Mouse (Mus musculus) colon, adult 2 months (tissue): ENCODE measurements around the gene Cherp. TPM values are rescaled to one million over a fixed set of nuclear protein-coding genes. Genes with fewer than 3 reads are reported as not detected.

Experiments used
- polyA plus RNA-seq: library from polyadenylated mRNA; depleted of rRNA; stranded (reverse); fragments of >200 nt; gene quantifications from 2 replicates; pipeline ENCODE4 v1.2.3, GENCODE M21; 2012; rRNA removed

Cherp gene
- 33.3 and 44.0 TPM in 2 replicates for polyA plus RNA-seq

DNA sequence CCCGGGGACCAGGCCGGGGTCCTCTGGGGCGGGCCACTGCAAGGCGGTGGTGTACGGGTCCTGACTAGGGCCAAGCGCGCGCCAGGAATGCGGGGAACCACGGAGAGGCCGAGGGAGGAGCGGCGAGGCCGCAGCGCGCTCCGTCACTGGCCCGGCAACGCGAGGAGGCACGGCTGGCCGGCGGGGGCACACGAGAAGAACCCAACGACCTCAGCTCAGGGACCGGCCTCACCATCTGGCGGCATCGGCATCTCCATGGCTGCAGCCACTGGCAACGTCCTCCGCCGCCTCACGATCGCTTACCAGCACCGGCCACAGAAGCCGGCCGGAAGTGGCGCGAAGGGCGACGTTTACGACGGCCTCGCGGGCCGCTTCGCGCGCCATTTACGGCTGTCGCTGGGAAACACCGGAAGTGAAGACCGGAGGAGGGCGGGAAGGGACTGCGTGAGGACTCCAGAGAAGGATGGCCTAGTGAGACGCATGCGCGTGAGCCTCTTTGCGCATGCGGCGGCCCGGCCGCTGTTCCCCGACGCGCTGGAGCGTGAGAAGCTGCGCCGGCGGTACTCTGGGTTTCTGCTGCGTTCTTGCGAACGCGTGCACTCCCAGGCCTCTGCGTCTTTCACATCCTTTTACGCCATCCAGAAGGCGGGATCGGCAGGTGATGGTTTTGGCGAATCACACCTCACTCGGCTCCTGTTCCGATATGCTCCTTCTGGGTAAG lies at the start of gene Cherp:
Cherp (minus strand) TSS at position 401 of the 721 bp plus-strand sequence.

DNA sequence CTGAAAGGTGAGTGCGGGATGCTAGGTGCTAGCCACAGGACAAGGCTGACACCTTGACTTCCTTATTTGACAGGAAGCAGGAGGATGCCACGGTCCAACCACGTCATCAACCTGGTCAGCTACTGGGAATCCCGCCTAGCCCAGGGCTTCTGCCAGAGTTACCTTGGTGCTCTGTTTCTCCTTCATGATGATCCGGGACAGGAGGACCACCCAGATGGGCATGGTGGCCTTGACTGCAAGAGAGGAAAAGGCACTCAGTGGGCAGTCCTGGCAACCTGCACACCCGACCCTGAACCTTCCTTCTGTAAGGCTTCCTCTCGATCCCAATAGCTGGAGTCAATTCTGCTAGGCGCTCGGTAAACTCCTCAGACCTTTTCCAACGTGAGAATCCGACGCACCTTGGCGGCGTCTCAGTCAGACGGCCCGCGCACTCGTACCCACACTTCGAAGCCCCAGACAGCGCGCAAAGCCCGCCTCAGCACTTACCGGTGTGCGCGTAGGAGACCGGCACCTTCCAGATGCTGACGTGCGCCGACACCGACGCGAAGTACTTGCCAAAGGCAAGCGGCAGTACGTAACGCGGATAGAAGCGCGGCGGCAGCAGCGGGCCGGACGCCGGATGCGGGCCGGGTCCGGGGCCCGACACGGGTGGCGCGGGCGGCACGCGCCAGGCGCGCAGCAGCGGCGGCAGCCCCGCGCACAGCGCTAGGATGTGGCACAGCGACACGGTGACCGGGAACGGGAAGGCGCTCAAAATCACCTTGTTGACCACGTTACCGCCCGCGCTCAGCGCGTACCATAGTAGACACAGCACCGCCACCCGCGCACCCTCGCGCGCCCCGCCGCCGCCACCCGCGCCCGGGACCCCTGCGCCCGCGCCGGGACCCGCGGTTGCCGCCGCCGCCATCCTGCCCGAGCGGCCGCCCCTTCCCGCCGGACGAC lies 16.9 kb upstream of the Cherp start, which contains the start of gene Slc35e1:
Slc35e1 (minus strand) TSS at position 935 of the 942 bp plus-strand sequence.

DNA sequence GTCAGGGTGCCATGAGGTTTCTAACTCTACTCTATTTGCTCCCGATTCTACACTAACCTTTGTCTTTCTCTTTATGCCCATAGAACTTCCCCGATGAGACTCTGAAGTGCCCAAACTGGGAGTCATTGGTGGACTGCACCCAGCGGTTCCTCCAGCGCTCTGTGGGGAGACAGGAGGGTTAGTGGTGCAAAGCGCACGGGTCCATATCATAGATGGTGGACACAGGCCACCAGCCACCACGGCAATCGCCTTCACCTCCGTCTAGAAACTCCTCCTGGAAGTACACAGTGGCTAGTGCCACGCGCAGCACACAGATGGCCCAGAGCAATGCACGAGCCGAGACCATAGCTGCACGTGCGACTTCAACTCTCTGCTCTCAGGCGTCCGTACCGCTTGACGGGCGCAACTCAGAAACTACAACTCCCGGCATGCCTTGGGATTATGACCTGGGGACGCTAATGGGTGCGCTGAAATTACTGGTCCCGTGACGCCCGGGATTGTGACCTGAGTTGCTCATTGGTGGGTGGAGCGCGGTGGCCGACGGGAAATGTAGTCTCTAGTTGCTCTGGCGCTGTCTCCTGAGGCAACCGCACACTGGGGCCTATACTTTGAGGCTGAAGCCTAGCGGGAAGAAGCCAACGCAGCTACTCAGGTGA lies 31.6 kb downstream of the Cherp start, which contains the start of the genes Calr3 and 1700030K09Rik:
Calr3 (minus strand) TSS at position 533 of the 656 bp plus-strand sequence.
1700030K09Rik (plus strand) TSS at position 543 of the 656 bp plus-strand sequence.

DNA sequence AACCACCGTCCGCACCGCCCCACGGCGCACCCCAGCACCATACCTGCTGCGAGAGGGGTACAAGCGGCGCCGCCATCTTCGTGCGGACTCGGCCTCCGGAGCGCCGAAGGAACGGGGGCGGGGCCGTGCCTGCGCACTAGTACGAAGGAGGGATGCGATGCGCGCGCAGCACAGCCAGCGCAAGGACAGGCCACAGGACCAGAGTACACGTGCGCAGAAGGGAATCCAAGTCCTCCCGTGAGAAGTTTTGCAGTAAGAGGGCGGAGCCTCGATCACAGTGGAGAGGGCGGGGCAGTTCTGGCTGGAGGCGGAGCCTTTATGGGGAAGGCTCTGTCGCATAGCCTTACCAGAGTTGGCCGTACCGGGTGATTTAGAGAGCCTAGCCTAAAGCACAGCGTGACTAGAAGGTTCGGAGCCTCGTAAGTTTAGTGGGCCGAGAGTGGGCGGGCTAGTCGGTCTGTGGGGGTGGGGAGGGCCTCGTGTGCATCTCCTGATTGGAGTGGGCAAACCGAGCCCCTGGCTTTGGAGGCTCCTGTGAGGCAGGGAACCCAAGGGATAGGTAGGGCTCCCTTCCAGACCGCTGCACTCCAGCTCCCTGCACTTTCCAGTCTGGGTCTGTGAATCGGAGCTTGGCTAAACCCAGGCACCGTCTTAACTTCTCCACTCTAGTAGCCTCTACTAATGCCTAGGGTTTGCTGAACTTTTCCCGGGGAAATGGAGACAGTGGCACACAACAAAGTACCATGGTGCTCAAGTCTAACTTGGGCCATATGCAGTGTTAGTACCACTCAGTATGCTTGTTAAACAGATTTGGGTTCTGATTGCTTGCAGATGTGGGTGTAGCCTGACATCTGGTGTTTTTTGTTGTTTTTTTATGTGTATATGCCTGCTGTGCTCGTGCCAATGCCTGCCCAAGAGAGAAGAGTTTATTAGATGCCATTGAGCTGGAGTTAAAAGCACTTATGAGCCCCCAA lies 53.4 kb downstream of the Cherp start, which contains the start of gene Eps15l1:
Eps15l1 (minus strand) TSS at position 99 of the 974 bp plus-strand sequence.

Other genes starting within 250 kb of the Cherp start
- gene Ap1m1, start 235.2 kb downstream of the Cherp start, polyA plus RNA-seq: 32.5 and 36.1 TPM in 2 replicates
- 1.2 and 1.7 TPM in 2 replicates for gene Gm10282, start 170.0 kb downstream of the Cherp start, polyA plus RNA-seq
- 31.4 and 34.8 TPM in 2 replicates for gene Klf2, start 156.2 kb downstream of the Cherp start, polyA plus RNA-seq
- 31.4 and 33.2 TPM in 2 replicates for gene Eps15l1, start 53.8 kb downstream of the Cherp start, polyA plus RNA-seq
- gene Calr3, start 31.4 kb downstream of the Cherp start, polyA plus RNA-seq: 0.15 TPM in 1 of 2 replicates, not detected in the other
- gene 1700030K09Rik, start 31.3 kb downstream of the Cherp start, polyA plus RNA-seq: 5.4 and 5.9 TPM in 2 replicates
- gene Slc35e1, start 17.4 kb upstream of the Cherp start, polyA plus RNA-seq: 118 and 161 TPM in 2 replicates
- gene Med26, start 73.0 kb upstream of the Cherp start, polyA plus RNA-seq: 14.3 and 15.0 TPM in 2 replicates
- 30.8 and 33.2 TPM in 2 replicates for gene Smim7, start 95.9 kb upstream of the Cherp start, polyA plus RNA-seq
- 15.3 and 25.1 TPM in 2 replicates for gene Tmem38a, start 96.8 kb upstream of the Cherp start, polyA plus RNA-seq
- 0.05 and 0.21 TPM in 2 replicates for gene Nwd1, start 171.5 kb upstream of the Cherp start, polyA plus RNA-seq
- 102 and 120 TPM in 2 replicates for gene Sin3b, start 248.1 kb upstream of the Cherp start, polyA plus RNA-seq